Mouse (Mus musculus) embryonic facial prominence, embryonic 14.5 days (tissue): Measurements from ENCODE around the gene Ggt6. TPM values are rescaled to one million over a fixed set of nuclear protein-coding genes. Genes with fewer than 3 reads are reported as not detected.
A peak's percentile ranks its signal among the peaks of the same experiment; 100 is the strongest.

ENCODE experiments used
- ATAC-seq: fragments of 200-750 bp; cut with Nextera tagmentation; 2 replicates; pipeline ENCODE4 v1.8.0; 2017; ENCODE audit warnings: low read depth, moderate number of reproducible peaks, moderate TSS enrichment
- DNase-seq: peaks from one replicate; pipeline ENCODE4 v3.0.0-alpha.2; 2015; ENCODE audit warnings: low spot score
- H3K27ac ChIP-seq: fragments of 300-500 bp; sonication (generic); replicated peaks from 2 replicates; pipeline ENCODE4 v1.5.1; 2014; ENCODE audit warnings: low read depth, mild to moderate bottlenecking, low read length, moderate library complexity
- H3K27me3 ChIP-seq: fragments of 300-500 bp; sonication (generic); replicated peaks from 2 replicates; pipeline ENCODE4 v1.6.1; 2014; ENCODE audit warnings: low read length; ENCODE audit not compliant: control insufficient read depth, insufficient read depth
- H3K36me3 ChIP-seq: fragments of 300-500 bp; sonication (generic); 2 replicates; pipeline ENCODE4 v1.6.1; 2014; ENCODE audit warnings: low read length, mixed read lengths; ENCODE audit not compliant: control insufficient read depth, insufficient read depth
- H3K4me1 ChIP-seq: fragments of 300-500 bp; sonication (generic); 2 replicates; pipeline ENCODE4 v1.6.1; 2014; ENCODE audit warnings: antibody characterized with exemption, low read length; ENCODE audit not compliant: control insufficient read depth, insufficient read depth
- H3K4me2 ChIP-seq: fragments of 300-500 bp; sonication (generic); 2 replicates; pipeline ENCODE4 v1.6.1; 2014; ENCODE audit warnings: low read depth, mild to moderate bottlenecking, low read length, moderate library complexity, mixed read lengths
- H3K4me3 ChIP-seq: fragments of 300-500 bp; sonication (generic); 2 replicates; pipeline ENCODE4 v1.5.1; 2014; ENCODE audit warnings: low read depth, mild to moderate bottlenecking, low read length
- H3K9ac ChIP-seq: fragments of 300-500 bp; sonication (generic); 2 replicates; pipeline ENCODE4 v1.6.1; 2014; ENCODE audit warnings: low read depth, mild to moderate bottlenecking, low read length, moderate library complexity, mixed read lengths
- H3K9me3 ChIP-seq: fragments of 300-500 bp; sonication (generic); 2 replicates; pipeline ENCODE4 v1.6.1; 2016; ENCODE audit warnings: low read length; ENCODE audit not compliant: control insufficient read depth
- WGBS: fragments of 180-500 bp; shearing (Covaris S2); extraction: QIAGEN DNeasy Blood & Tissue Kit; methylation state at CpG from one replicate; pipeline ENCODE4 v1.1.7; 2014; 5-methylcytosine and 5-hydroxymethylcytosine counted together
- polyA plus RNA-seq: library from polyadenylated mRNA; unstranded; fragments of >200 nt; fragmentation: Nextera tagmentation; extraction: Ambion mirVana; gene quantifications from 2 replicates; pipeline ENCODE4 v1.2.1, GENCODE M21; 2014

The Ggt6 gene
- polyA plus RNA-seq, result 1.8 and 2.5 TPM in 2 replicates

DNA sequence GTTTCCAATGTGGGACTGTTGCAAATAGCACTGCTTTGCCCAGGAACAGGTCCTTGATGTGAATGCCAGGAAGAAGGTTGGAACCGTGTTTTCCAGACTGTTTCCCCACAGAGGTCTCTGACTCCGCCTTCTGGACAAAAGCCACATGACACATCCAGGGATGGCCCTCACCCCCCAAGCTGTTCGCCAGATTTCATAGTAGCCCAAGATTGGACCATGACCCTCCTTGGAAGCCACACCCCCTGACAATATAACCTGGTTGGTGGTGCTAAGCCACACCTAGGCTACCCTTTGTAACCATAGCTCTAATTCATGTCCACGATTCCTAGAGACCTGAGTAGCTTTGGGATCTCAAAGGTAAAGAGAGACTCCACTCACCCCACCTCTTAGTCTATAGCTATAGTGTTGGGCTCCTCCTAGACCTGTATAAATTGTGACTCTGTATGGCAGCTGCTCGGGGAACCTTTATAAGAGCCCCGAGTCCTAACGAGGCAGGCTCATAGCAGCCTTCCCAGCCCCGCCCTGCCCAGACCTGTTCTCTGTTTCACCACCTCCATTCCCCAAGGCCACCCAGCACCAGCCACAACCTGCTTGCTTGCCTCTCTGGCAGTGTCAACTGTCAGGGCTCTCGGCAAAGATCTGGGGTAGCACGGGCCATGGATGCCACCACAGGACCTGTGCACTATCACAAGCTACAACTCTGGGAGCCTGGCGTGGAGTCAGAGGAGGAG, at the start of gene Ggt6:
Ggt6 (plus strand) TSS at position 564 of the 731 bp plus-strand sequence.
- no peak for DNase-seq
- Histone ChIP-seq H3K9me3 (no peaks in the 10 kb centered on the region), H3K9ac (no peak within 1 kb of the TSS), H3K27me3 (no peaks in the 10 kb centered on the region), H3K36me3 (no peaks in the 10 kb centered on the region), H3K4me3 (no peak within 1 kb of the TSS), H3K4me2 (no peak within 1 kb of the TSS), H3K27ac (no peak within 1 kb of the TSS), H3K4me1 (no peaks in the 10 kb centered on the region)
- 52% methylated on average over 11 of the region's 11 CpGs for WGBS
- peak; percentile 67 for ATAC-seq

DNA sequence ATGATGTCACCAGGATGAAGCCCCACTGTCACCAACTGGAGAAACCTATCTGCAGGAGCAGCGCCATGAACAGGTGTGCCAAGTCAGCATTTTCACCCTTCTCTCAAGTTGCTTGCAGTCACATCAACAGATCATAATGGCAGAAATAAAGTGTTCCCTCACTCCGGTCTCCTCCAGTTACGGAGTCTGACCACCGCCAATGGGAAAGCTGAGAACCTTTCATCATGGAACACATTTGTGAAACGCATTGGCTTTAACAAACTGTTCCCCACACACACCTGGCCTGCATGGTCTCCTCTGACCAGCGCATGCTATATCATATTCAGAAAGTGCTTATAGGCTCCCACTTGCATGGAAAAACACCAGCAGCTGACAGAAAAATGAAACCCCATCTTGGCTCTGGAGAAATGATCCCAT, 47.2 kb upstream of the Ggt6 start:
- no peak overlapping the region for H3K4me2 ChIP-seq
- no peaks in the 10 kb centered on the region; the same call in 1 of the 2 replicates for H3K4me1 ChIP-seq
- H3K27ac ChIP-seq, result no peak overlapping the region
- H3K9me3 ChIP-seq, result no peaks in the 10 kb centered on the region
- H3K36me3 ChIP-seq, result no peaks in the 10 kb centered on the region
- no peak overlapping the region for H3K4me3 ChIP-seq
- no peak overlapping the region for H3K9ac ChIP-seq
- no peaks in the 10 kb centered on the region for H3K27me3 ChIP-seq
- peak; percentile 57 for DNase-seq
- ATAC-seq, result peak; percentile 86
- 60% methylated on average over 6 of the region's 6 CpGs for WGBS

DNA sequence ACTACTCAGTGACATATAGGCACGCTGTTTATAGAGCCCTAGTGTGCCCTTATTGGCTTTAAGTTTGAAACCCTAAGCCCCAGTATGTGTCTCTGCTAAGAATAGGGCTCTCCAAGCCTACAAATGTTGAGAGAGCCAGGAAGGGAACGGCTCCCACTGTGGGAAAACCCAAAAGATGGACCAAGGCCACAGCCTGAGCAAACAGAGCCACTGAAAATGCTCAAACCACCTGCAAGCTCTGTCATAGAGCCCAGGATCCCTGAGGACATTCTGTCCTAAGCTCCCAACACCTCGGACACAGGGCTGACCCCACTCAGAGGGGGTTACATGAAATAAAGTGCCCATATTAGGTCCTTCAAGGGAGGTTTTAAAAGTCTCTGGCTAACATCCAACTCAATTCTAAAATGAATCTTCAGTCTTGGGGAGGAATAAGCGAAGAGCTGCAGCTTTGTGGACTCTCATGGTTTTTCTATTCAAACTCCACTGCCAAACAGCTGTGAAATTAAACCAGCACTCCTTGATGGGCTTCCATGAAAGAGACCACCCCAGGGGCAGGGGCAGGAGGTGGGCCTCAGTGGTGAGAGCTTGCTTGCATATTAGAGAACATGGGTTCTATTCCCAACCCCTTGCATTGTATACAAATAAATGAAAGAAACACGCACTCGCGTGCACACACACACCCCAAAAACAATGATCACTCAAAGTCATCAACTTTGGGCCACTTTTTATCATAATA, 45.8 kb upstream of the Ggt6 start:
- Histone ChIP-seq H3K4me1 (peaks cover 5% of the 10 kb centered on the region; the same call in 1 of the 2 replicates), H3K9me3 (no peaks in the 10 kb centered on the region), H3K4me2 (no peak overlapping the region), H3K27ac (no peak overlapping the region), H3K4me3 (no peak overlapping the region), H3K36me3 (no peaks in the 10 kb centered on the region), H3K27me3 (no peaks in the 10 kb centered on the region), H3K9ac (no peak overlapping the region)
- 80% methylated on average over 7 of the region's 7 CpGs for WGBS
- no peak for ATAC-seq
- DNase-seq, result no peak

DNA sequence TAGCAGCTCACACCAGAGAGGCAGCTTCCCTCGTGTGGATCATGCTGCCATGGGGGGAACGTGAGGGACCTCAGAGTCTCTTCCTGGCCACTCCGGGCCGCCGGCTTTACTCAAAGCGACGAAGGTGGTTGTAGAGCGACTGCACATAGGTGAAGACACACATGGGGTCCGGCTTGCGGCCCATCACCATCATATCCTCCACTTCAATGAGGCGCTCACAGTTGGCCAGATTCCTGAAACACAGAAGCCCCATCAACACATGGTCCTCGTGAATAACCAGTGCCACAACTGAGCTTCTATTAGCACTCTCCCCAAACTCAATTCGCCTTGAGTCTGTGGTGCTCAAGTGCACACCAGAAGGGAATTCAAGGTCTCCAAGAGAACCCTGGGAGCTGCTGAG, 44.1 kb upstream of the Ggt6 start:
- Histone ChIP-seq H3K36me3 (no peaks in the 10 kb centered on the region), H3K9ac (no peak overlapping the region), H3K4me3 (no peak overlapping the region), H3K4me1 (peaks cover 18% of the 10 kb centered on the region), H3K27me3 (no peaks in the 10 kb centered on the region), H3K27ac (no peak overlapping the region), H3K4me2 (no peak overlapping the region), H3K9me3 (no peaks in the 10 kb centered on the region)
- 87% methylated on average over 13 of the region's 13 CpGs for WGBS
- DNase-seq (no peak), ATAC-seq (no peak)

DNA sequence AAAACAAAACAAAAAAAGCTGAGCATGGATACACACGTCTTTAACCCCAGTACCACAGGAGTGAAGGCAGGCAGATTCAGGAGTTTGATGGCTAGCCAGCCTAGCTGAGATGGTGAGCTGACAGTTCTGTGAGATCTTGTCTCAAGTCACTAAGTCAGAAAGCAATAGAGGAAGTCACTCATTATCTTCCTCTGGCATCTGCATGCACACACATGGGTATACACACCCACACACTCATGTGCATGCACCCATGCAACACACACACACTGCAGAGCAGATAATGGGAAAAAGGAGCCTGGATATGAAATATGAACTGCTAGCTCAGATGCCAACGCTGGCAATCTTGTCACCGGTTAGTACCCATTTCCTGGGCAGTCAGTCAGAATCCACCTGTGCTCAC, 42.1 kb upstream of the Ggt6 start:
- H3K9ac ChIP-seq, result no peak overlapping the region
- 79% methylated on average over 3 of the region's 3 CpGs for WGBS
- no peaks in the 10 kb centered on the region for H3K27me3 ChIP-seq
- DNase-seq (no peak), ATAC-seq (no peak)
- H3K36me3 ChIP-seq, result no peaks in the 10 kb centered on the region
- no peaks in the 10 kb centered on the region for H3K9me3 ChIP-seq
- peaks cover 32% of the 10 kb centered on the region for H3K4me1 ChIP-seq
- peak overlapping the region; percentile 13; the same call in 1 of the 2 replicates for H3K27ac ChIP-seq
- no peak overlapping the region for H3K4me2 ChIP-seq
- H3K4me3 ChIP-seq, result no peak overlapping the region

DNA sequence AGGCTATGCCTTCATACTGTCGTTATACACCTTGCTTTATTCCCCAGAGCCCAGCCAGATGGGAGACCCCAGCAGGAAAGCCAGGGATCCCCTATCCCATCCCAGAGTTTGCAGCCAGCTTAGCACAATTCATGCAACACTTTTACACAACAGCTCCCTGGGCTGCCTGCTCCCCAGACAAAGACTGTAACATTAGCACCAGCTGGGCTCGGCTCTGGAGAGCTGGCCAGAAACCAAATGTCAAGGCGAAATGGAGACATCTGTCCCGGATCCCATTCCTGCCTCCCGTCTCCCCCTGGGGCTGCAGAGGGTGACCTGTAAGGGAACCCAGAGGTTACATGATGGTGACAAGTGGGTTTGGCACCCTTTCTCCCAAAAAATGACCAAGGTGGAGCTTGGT, 41.7 kb upstream of the Ggt6 start:
- 28% methylated on average over 5 of the region's 5 CpGs for WGBS
- ATAC-seq, result peak; percentile 34

DNA sequence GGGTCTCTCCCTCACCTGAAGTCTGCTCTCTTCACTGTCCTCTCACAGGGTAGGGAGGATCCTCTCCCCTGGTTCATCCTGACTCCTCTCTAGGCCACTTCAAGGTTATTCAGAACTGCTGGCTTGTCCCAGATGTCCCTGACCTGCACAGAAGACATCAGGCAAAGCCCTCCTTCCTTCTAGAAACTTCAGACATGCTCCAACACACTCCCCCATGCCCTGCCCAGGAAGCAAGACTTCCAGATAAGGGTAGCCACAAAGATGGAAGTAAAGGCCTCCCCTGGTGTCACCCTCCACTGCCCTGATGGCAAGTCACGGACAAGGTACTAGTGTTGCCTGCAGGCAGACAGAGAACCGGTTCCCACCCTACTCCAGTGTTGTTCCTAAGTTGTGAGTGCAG, 40.6 kb upstream of the Ggt6 start:
- no peaks in the 10 kb centered on the region for H3K27me3 ChIP-seq
- no peak overlapping the region for H3K4me2 ChIP-seq
- H3K4me1 ChIP-seq, result peaks cover 32% of the 10 kb centered on the region
- no peaks in the 10 kb centered on the region for H3K9me3 ChIP-seq
- peaks cover 1% of the 10 kb centered on the region; the same call in 1 of the 2 replicates for H3K36me3 ChIP-seq
- DNase-seq, result no peak
- ATAC-seq, result no peak
- H3K4me3 ChIP-seq, result no peak overlapping the region
- no peak overlapping the region for H3K27ac ChIP-seq
- 68% methylated on average over 2 of the region's 2 CpGs for WGBS
- H3K9ac ChIP-seq, result no peak overlapping the region

More for the DNA sequence above, 41.7 kb upstream of the Ggt6 start:
- Histone ChIP-seq H3K27me3 (no peaks in the 10 kb centered on the region), H3K9ac (no peak overlapping the region), H3K27ac (peak overlapping the region; percentile 13; the same call in 1 of the 2 replicates), H3K9me3 (no peaks in the 10 kb centered on the region), H3K36me3 (no peaks in the 10 kb centered on the region), H3K4me2 (no peak overlapping the region), H3K4me1 (peaks cover 32% of the 10 kb centered on the region), H3K4me3 (no peak overlapping the region)
- peak; percentile 73 for DNase-seq

DNA sequence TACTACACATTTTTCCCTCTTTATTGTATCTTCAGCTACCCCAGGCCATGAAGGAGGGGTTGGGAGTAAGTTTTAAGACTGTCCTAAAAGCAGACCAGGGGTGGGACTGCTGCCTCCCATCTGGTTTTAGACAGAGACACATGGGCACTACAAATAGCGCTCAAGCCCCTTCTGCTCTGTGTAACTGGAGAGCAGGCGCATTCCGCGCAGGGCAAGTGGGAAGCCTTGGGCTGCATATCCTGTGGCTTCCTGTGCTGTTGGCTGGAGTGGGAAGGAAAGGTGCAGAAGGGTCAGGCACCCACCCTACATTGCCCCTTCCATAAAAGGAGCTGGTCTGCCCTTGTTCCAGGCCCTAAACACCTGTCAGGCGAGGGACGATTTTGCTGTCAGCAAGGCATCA, 39.7 kb upstream of the Ggt6 start:
- WGBS, result 48% methylated on average over 6 of the region's 6 CpGs
- H3K36me3 ChIP-seq, result peaks cover 7% of the 10 kb centered on the region; the same call in 1 of the 2 replicates
- H3K27ac ChIP-seq, result no peak overlapping the region

More for the DNA sequence above, 39.7 kb upstream of the Ggt6 start:
- Histone ChIP-seq H3K4me3 (no peak overlapping the region), H3K4me1 (peaks cover 32% of the 10 kb centered on the region), H3K9ac (no peak overlapping the region), H3K27me3 (no peaks in the 10 kb centered on the region), H3K9me3 (no peaks in the 10 kb centered on the region), H3K4me2 (no peak overlapping the region)
- ATAC-seq (peak; percentile 56; the same call in 1 of the 2 replicates), DNase-seq (no peak)
